Mouse (Mus musculus) ovary, postnatal 10 days (tissue): ENCODE measurements around the gene Faf1.

ENCODE experiments used
- DNase-seq: peaks from one replicate; pipeline ENCODE4 v3.0.0; 2022; ENCODE audit warnings: low spot score

Gene Faf1

DNA sequence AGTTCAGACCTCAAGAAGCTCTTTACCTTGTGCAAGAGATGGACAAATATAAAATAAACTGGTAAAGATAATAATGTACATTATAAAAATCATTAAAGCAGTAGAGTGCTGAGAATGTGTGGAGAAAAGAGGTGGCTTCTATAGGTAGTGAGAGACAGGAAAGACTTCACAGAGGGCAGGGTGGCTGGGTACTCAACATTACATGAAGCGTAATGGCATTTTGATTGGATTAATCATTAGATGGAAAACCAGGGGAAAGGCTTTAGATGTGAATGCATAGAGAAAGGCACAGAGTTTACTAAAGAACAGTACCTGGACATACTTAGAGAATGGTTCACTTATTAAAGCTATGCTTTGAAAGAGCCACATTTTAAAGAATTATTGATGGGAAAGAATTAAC is 252.7 kb downstream of the Faf1 start:
- no peak for DNase-seq

DNA sequence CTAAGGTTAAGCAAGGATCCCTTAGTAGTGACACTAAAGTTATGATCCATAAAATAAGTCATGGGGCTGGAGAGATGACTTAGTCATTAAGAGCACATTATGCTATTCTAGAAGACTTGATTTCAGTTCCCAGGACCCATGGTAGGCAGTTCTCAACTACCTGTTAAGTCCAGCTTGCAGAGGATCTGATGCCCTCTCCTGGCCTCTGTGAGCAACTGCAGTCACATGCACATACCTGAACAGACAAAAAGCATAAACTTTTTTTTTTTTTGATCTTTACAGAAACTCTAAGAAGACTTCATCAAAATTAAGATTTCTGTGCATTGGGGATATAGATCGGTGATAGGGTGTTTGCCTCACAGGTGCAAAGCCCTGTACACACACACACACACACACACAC is 254.1 kb downstream of the Faf1 start:
- DNase-seq, result no peak

DNA sequence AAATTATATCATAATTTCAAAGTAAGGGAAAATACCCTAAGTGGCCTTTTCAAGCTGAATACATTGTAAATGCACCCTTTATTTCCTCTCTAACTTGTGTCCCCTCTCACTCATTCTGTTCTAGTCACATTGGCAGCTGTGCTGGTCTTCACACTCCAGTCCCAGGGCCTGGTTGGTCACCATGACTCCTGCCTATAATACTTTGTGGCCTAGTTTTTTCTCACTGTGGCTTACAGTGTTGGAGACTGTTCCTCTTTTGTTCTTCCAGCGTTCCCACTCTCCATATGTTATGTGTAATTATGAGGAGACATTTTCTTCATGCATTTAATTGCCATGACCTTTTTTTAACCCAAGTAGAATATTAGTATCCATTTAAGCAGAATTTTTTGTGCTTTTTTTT is 254.5 kb downstream of the Faf1 start:
- no peak for DNase-seq

DNA sequence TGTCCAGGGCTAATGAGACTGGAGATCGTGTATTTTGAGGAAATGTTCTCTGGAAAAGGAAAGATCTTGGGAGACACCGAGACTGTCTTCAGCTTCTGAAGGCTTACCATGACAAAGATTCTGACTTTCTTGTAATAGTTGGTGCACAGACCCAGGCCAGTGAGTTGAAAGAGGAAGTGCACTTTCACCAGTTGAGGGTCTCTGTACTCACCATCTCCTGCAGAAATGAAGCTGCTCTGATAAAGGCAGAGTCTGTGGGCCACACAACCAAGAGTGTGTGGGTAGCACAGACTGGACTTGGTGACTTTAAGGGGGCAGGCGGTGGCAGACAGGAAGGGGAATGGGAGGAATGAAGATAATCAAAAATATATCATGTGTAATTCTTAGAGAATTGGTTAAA is 260.2 kb downstream of the Faf1 start:
- no peak for DNase-seq

DNA sequence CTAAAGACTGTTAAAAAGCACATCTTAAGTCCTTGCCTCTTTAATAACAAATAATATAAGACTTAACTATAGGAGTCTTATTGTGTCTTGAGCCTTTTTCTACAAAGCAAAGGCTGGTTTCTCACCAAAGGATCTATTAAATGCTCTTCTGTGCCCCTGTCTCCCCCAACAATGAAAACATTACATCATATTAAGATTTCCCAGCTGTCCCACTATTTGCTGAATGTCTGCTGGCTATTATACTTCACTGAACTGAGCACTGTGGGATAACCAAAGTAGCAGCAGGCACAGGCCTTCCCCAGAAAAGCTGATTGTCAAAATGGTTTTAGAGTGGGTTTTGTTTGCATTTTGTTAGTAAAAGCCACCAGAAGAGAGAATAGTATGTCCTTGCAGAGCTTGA is 262.9 kb downstream of the Faf1 start:
- DNase-seq, result no peak

DNA sequence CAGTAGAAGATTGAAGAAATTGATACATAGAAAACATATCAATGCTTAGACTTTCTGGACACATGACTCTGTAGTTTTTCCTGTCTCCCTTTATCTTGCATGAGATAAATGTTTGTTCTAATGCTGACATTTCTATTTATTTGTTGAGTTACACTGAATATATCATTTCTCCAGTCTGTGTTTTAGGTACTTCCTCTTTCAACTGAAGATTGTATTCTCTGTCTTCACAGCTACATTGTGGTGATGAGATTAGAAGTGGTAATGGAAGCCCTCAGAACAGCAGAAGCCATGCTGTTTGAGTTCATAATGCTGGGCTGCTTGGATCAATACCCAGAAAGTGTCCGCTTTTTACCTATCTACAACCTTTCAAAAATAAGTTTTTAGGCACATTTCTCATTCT is 269.2 kb downstream of the Faf1 start:
- no peak for DNase-seq

DNA sequence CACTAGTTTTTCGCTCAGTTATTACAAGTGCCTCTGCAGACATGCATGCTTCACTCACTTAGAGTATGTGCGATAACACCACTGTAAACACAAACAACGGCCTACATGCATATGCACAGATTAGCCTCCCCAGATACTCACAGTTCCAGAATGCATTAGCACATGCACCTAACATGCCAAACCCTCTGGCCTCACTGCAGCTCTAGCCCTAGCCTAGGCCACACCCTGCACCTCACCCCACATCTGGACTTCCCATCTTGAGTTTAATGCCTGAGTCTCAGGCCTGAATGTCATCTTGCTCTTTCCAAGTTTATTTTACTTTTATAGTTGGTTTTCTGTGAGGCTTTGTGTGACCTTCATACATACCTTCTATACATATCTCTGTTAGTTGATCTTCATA is 272.9 kb downstream of the Faf1 start:
- no peak for DNase-seq

DNA sequence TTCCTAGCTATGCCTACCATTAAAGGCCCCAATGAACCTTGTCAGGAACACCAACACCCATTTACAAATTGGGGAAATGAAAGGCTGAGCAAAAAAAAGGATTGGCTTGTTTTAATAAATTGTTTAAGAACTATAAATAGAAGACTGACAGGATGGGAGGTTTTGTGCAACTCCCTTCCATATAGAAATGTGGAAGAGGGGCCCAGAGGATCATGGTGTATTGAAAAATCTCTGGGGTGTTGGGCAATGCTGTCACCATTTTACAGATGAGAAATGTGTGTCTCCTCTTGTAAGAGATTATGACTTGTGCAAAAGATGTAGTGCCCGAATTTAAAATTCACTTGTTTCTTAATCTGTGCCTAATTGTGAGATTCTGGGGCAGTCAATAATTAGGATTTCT is 277.1 kb downstream of the Faf1 start:
- no peak for DNase-seq

DNA sequence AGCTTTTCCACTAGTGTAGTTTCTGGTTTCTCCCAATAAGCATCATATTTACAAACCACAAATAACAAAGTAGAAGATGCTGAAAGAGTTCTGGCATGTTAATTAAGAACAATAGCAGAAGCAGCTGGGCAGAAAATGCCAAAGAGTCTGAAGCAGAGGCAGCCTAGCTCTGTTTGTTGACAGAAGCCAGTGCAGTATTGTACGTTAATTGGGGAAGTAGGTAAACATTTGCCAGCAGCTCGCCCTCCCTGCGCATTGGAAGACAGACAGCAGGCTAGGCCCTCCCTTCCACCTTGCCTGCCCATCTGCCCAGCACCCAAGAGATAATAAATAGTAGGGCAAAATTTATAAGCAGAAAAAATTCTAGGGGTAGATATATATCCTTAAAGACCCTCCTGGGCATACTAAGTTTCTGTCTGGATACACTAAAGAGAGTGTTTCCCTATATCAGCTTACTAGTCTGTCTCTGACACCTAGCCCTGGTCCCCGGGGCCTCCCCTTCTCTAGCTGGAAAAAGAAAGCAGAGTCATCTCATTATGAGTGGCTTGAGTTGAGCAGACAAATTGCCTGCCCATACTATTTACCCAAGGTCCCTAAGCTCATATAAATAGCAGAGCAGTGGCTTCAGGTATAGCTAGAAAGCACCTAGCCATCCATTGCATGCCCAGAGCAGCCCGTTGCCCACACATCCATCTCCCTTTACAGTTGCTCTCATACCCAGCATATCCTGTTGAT is 284.0 kb downstream of the Faf1 start:
- DNase-seq, result no peak

DNA sequence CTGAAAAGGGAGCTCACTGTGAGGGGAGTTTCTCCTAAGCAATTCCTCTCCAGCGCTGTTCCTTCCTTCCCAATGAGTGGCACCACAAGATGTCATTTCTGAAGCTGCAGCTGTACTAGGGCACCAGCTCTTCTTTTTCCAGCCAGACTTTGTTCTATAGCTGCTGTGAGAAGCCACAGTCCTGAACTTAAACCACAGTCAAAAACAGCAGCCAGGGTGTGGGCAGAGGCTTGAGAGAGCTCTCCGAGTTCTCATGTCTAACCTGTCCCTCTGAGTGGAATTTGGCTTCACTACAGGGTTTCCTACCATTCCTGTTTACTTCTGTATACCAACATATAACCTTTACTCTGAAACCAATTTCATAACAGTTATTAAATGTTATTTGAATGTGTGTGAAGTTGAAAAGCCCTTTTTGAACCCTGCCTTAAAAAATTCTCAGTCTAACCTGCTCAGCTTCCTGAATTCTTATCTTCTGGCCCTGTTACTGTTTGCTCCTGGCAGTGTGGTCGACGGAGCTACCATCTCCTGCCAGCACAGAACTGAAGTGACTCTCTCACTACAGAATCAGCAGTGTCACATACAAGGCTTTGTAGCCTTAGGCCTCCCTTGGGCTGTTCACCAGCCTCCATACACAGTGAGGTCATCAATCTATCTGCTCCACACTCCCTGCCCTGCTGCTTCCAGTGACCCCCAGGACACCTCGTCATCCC is 287.3 kb downstream of the Faf1 start:
- DNase-seq, result no peak

DNA sequence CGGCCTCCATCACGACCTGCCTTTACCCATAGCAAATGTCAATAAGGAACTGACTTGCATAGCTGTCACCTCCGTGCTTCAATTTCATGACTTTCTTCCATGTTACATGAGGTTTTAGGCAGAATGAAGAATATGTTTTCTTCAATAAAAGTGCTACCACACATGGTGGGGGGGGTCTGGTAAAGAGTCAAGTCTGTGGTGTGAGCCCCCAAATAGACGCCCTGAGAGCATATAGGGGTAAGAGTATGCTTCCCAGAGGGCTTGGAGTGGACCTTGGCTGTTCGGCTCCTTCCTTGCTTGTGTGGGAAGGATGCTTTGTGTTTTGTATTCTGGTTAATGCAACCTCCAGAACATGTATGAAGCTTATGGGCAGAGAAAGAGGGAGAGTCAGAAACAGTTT is 293.2 kb downstream of the Faf1 start:
- no peak for DNase-seq

DNA sequence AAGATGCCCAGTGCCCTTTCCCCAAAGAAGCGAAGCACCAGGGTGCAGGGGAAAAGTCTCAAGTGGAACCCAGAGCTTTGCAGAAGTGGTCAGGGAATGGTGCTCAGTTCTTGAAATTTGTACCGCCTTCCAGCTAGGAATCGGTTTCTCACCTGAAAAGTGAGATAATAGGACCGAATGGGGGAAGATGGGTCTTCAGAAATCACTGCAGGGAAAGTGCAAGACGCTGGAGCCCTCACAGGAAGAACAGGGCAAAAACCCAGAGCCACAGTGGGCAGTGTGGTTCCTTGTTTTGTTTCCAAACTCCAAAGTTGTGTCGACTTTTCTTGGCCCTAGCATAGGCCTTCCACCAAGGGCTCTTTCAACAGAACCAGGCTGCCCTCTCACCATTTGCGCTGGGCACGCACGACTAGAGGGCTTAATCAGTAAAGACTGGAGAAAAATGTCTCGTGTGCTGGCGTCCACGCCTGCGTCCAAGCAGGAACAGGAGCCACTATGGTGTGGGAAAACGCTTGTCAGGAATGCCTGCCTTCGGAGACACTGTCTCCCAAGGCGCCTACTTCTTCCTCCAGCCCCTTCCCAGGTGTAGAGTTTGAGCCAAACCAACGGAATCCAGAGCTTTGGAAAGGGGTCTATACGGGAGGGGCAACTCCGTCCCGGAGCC is 297.7 kb downstream of the Faf1 start:
- DNase-seq, result no peak

DNA sequence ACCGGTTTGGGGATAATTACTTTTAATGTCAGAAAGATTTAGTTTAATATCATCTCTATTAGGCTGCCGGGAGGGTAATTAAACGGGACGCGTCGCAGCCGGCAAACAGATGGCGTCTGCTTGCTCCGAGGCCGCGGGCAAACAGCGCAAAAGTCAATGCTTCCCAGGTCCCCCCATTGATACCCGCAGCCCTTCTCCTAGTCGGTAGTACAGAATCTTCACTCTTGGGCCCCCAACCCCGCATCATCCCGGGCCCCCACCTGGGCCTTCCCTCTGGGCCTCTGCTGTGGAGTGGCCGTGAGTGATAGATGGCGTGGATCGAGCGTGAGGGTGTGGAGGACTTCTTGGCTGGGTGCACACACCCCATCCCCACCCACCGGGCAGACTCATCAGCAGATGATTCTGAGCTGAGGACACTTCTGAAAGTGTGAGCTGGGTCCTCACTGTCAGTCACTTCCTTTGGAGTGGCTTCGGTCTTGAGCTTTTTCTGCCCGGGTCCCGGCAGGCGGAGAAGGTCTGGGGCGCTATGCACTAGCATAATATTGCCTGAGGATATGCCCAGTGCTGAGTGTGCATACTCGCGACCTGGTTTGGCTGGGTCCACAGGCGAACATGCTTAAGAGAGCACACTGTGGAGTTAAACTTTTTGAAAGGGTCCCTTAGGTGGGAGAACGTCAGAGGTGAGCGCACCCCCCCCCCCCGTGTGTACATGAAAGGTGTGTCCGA is 298.4 kb downstream of the Faf1 start:
- DNase-seq, result no peak

DNA sequence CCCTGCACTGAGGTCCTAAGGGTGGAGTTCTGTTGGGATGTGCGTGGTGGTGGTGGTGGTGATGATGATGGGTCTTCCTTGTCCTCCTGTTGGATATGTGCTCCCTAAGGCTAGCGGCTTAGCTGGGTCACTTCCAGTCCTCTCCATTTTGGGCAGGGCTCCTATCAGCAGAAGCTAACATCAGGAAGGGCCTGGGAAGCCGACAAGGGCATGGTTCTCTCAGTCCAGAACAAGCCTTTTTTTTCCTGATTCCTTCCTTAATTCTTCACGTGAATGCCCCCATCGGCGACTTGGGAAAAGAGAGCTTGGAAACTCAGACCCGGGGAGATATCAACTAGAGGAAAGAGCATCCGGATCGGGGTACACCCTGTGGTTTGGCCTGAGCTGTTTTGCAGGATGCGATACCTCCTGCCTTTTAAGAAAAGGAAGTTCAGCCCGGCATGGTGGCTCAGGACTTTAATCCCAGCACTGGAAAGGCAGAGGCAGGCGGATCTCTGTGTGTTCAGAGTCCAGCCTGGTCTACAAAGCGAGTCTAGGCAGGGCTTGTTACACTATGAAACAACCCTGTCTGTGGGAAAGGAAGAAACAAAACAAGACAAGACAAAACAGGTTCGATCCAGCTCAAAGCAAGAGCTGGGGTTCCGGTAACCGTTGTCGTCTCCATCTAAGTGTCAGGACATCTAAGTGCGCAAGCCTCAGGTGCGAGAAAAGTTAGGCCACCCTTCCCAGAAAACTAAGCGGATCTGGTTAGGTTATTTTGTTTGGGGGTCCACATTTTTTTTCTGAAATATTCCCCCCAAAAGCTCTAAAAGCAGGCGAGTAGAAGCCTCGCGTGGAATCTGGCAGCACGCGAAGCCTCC is 299.2 kb downstream of the Faf1 start:
- no peak for DNase-seq

DNA sequence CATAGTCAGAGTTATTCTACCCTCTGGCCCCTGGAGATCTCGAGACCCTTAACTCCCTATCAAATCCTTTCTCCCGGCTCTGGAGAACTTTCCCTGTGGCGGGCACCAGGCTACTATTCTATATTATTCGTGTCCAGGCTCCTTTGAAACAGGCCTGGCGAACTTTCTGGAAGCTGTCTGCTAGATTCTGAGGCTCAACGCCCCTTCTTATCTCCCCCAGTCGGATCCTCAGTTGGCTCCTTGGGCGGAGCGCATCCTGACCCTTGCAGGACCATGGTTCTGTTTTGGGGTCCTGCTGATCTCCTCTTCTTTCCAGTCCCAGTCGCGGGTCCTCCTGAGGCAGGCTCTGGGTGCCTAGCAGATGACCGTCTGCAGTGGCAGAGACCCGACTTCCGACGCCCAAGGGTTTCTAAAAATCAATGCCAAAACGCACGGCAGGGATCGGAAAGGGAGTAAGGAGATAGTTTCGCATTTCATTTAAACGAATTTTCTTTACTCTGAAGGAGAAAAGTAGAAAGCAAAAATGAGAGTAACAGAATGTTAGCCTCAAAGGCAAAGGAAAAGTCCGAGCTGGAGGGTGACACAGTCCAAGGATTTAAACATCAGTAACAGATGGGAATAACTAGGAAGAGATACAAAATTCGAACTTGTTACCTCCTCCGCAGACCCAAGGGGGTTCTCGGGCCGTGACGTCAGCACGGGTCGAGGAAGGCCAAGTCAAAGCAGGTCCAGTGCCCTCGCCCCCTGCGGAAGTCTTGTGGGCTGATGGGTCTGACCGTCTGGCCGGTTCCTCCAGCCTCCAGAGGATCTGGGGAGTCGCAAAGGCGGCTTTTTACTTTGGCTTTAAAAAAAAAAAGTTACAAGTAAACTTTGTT is 300.1 kb downstream of the Faf1 start:
- DNase-seq, result no peak

DNA sequence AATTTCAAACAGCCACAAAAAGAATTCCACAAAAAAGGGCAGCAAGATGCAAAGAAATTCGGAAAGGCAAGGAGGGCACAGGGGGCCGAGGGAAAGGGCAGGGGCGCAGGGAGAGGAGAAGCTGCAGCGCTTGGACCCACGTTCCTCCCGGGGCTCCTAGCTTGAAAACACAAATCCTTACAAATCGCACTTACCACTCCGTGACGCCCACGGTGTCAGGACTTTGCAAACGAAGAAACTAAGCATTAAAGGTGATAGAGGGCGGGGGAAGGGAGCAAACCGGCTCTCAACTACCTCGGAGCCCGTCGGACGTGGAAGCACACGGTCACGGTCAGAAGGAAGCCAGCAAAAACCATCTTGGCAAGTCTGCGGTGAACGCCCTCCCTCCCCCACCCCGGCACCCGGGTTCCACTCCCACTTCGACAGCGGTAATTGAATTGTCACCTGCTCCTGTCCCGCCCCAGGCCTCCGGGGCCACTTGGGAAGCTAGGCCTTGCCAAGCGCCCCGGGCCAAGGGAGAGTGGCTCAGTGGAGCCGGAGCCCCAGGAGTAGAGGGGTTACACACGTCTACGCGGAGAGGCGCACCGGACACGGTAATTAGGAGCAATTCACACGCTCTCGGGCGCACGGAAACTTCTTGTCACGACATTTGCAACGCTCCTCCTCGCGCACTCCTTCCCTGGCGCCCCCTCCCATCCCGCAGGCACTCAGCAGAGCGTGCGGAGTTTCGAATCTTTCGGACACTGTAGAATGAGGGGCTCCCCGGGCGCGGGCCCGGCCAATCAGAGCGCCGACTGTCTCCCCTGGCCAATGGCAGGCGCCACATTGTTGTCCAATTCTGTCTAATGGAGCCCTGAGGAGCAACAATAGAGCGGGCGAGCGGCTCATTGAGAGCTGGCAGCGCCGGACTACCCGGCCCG is 301.0 kb downstream of the Faf1 start, which contains the start of gene Dmrta2:
Gene Dmrta2 (plus strand): TSS at position 906 of the 920 bp plus-strand sequence.
- no peak for DNase-seq

DNA sequence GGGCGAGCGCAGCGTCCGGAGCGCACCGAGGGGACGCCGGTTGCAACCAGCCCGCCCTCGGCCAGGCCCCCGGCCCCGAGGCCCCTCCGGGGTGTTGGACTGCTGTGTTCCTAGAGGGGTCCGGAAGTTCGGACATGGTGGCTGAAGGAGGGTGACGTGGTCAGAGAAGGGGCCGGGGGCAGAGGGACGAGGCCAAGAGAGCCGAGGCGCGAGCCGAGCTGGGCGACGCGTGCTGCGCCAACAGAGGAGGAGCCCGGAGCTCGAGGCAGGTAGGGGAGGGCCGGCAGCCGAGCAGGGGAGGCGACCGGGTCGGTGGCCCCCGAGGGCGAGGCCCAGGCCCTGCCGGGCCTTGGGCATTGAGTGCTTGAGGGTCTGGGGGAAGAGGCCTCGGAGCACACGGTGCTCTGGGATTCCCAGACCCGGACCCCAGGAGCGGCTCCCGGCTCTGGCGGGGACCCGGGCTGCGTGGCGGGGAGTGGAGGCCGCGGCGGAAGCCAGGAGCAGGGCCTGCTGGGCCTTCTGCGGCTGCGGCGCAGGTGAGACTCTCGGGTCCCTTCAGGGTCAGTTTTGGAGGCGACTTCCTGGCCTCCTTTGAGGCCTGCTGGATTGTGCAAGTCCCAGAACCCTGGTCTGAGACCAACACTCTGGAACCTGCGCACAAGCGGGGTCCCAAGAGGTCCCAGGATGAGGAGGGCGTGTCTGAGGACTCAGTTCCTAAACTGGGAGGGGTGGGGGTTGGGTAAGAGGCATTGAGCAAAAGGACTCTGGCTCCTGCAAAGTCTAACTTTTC is 301.9 kb downstream of the Faf1 start:
- no peak for DNase-seq

DNA sequence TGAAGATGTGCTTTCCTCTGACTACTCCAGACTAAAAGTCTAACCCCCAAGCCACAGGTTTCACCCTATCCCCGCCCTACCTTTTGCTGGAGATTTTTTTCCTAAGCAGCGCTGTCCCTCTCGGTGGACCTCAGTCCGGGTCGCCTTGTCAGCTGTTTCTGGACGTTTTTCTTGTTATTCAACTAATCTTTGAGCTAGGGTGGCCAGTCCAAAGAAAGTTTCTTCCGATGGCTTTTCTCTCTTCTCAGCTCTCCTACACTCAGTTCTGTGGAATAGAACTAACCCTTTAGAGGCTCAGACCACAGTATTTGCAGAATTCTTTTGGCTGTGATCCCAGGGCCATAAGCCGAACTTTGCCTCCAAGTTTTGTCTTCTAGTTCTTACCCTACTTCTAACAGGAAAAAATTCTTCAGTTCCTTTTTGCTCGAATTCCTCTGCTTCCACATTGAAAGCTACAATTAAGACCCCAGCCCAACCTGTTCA is 302.5 kb downstream of the Faf1 start:
- DNase-seq, result no peak
